ENCODE assay signal across 14 mouse cellular contexts in the genomic region with DNA sequence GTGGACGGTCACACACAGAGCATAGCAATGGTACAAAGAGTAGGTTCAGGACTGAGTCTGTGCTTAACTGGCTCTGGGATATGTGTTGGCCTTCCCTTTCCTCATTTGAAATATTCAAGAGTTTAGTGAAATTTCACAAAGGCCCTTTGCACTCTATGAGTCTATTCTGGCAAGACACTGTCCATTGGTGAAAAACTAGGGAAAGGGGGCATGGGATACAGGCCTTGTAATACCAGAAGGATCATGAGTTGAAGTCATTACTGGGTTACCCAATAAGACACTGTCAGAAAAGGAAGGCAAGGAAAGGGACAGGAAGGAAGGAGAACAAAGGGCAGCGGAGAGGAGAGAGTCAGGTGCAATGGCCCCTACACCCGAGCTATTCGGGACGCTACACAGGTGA. TPM values are rescaled to one million over a fixed set of nuclear protein-coding genes. Genes with fewer than 3 reads are reported as not detected.
"Had no signal": no experiment of that assay in that cellular context is flagged by ENCODE, and none has a peak within 500 bp of the region (broad histone marks: within the 10 kb centered on the region; RNA-seq: fewer than 3 reads in every experiment).

No protein-coding gene starts in this region.

- H3K36me3 ChIP-seq: midbrain, embryonic 13.5 days; midbrain, embryonic 15.5 days; neural tube, embryonic 12.5 days; stomach, embryonic 15.5 days had no signal

- H3K9ac ChIP-seq: lung, embryonic 14.5 days; midbrain, embryonic 13.5 days; midbrain, embryonic 15.5 days; neural tube, embryonic 12.5 days; stomach, embryonic 15.5 days had no signal

- H3K27me3 ChIP-seq: midbrain, embryonic 13.5 days; midbrain, embryonic 15.5 days; neural tube, embryonic 12.5 days; stomach, embryonic 15.5 days had no signal

- H3K27ac ChIP-seq: midbrain, embryonic 13.5 days; midbrain, embryonic 15.5 days; neural tube, embryonic 12.5 days; stomach, embryonic 15.5 days; stomach, postnatal 0 days had no signal

- H3K4me3 ChIP-seq: midbrain, embryonic 13.5 days; midbrain, embryonic 15.5 days; neural tube, embryonic 12.5 days; stomach, embryonic 15.5 days had no signal

- H3K9me3 ChIP-seq: midbrain, embryonic 13.5 days; midbrain, embryonic 15.5 days; neural tube, embryonic 12.5 days; stomach, embryonic 15.5 days had no signal

- H3K4me2 ChIP-seq: lung, embryonic 14.5 days; midbrain, embryonic 11.5 days; midbrain, embryonic 13.5 days; midbrain, embryonic 15.5 days; neural tube, embryonic 12.5 days; stomach, embryonic 15.5 days had no signal

- DNase-seq: lung, adult 18-20 months; lung, embryonic 14.5 days; lung, postnatal 10 days; lung, postnatal 4 days; right cerebral cortex, postnatal 14 days; thymus, adult 2 months; thymus, postnatal 36 days had no signal

- ATAC-seq: midbrain, embryonic 13.5 days; midbrain, embryonic 15.5 days had no signal

- H3K4me1 ChIP-seq: midbrain, embryonic 13.5 days; midbrain, embryonic 15.5 days; neural tube, embryonic 12.5 days; stomach, embryonic 15.5 days had no signal

RNA-seq across cellular contexts. Expression of gene Ophn1, which starts 16.7 kb away (rescaled TPM):
- total RNA-seq: monocyte, adult 5-6 weeks had no signal
